Mouse (Mus musculus): ENCODE data around the gene Aldh16a1.
A peak's percentile ranks its signal among the peaks of the same experiment; 100 is the strongest.

Aldh16a1 gene

GRCm38 (mm10) chr7:45179469-45179868, 25.1 kb upstream of the Aldh16a1 start, which contains the start of gene Gfy:
Gfy (minus strand) TSS chr7:45179569.
- no peak for DNase-seq (ENCODE audit: low read depth, low spot score)

GRCm38 (mm10) chr7:45178550-45178949, 24.2 kb upstream of the Aldh16a1 start:
- DNase-seq (ENCODE audit: low read depth, low spot score), result peak; percentile 40

GRCm38 (mm10) chr7:45176356-45176755, 22.0 kb upstream of the Aldh16a1 start:
- no peak for DNase-seq (ENCODE audit: low read depth, low spot score)

GRCm38 (mm10) chr7:45175929-45176328, 21.5 kb upstream of the Aldh16a1 start:
- DNase-seq (ENCODE audit: low read depth, low spot score), result no peak

GRCm38 (mm10) chr7:45175398-45175797, 21.0 kb upstream of the Aldh16a1 start:
- DNase-seq (ENCODE audit: low read depth, low spot score), result no peak

- no peak for DNase-seq (ENCODE audit: low read depth, low spot score)
Measured at GRCm38 (mm10) chr7:45174567-45175280, 20.3 kb upstream of the Aldh16a1 start.

GRCm38 (mm10) chr7:45173772-45174171, 19.4 kb upstream of the Aldh16a1 start:
- peak; percentile 78 for DNase-seq (ENCODE audit: low read depth, low spot score)

GRCm38 (mm10) chr7:45172974-45173373, 18.6 kb upstream of the Aldh16a1 start:
- peak; percentile 68 for DNase-seq (ENCODE audit: low read depth, low spot score)

- DNase-seq (ENCODE audit: low read depth, low spot score), result no peak
Measured at GRCm38 (mm10) chr7:45169495-45169894, 15.1 kb upstream of the Aldh16a1 start.

GRCm38 (mm10) chr7:45168656-45169055, 14.3 kb upstream of the Aldh16a1 start:
- no peak for DNase-seq (ENCODE audit: low read depth, low spot score)

GRCm38 (mm10) chr7:45167761-45168445, 13.5 kb upstream of the Aldh16a1 start:
- no peak for DNase-seq (ENCODE audit: low read depth, low spot score)

- DNase-seq (ENCODE audit: low read depth, low spot score), result no peak
Measured at GRCm38 (mm10) chr7:45166950-45167401, 12.6 kb upstream of the Aldh16a1 start.

- DNase-seq (ENCODE audit: low read depth, low spot score), result no peak
Measured at GRCm38 (mm10) chr7:45165701-45166100, 11.3 kb upstream of the Aldh16a1 start.

- DNase-seq (ENCODE audit: low read depth, low spot score), result no peak
Measured at GRCm38 (mm10) chr7:45164833-45165232, 10.4 kb upstream of the Aldh16a1 start.

- peak; percentile 62 for DNase-seq (ENCODE audit: low read depth, low spot score)
Measured at GRCm38 (mm10) chr7:45163735-45164490, 9.5 kb upstream of the Aldh16a1 start, which contains the start of gene Slc17a7. Slc17a7 (plus strand) TSS chr7:45163949.

GRCm38 (mm10) chr7:45162996-45163615, 8.7 kb upstream of the Aldh16a1 start:
- no peak for DNase-seq (ENCODE audit: low read depth, low spot score)

GRCm38 (mm10) chr7:45162551-45162950, 8.2 kb upstream of the Aldh16a1 start:
- DNase-seq (ENCODE audit: low read depth, low spot score), result no peak

GRCm38 (mm10) chr7:45161612-45162473, 7.5 kb upstream of the Aldh16a1 start:
- DNase-seq (ENCODE audit: low read depth, low spot score), result peak; percentile 93

- no peak for DNase-seq (ENCODE audit: low read depth, low spot score)
Measured at GRCm38 (mm10) chr7:45160866-45161265, 6.5 kb upstream of the Aldh16a1 start.

GRCm38 (mm10) chr7:45160316-45160800, 6.0 kb upstream of the Aldh16a1 start:
- DNase-seq (ENCODE audit: low read depth, low spot score), result no peak

- DNase-seq (ENCODE audit: low read depth, low spot score), result no peak
Measured at GRCm38 (mm10) chr7:45158991-45159390, 4.6 kb upstream of the Aldh16a1 start.

Measured in CD4-positive, CD25-positive, alpha-beta regulatory T cell, adult 2 months (primary cell).